Mouse (Mus musculus): Measurements from ENCODE around the gene Cmtm6. TPM values are rescaled to one million over a fixed set of nuclear protein-coding genes. Genes with fewer than 3 reads are reported as not detected.

Cmtm6 gene
- polyA plus RNA-seq, 1 experiment from 2014 or later: 45.2 TPM

DNA sequence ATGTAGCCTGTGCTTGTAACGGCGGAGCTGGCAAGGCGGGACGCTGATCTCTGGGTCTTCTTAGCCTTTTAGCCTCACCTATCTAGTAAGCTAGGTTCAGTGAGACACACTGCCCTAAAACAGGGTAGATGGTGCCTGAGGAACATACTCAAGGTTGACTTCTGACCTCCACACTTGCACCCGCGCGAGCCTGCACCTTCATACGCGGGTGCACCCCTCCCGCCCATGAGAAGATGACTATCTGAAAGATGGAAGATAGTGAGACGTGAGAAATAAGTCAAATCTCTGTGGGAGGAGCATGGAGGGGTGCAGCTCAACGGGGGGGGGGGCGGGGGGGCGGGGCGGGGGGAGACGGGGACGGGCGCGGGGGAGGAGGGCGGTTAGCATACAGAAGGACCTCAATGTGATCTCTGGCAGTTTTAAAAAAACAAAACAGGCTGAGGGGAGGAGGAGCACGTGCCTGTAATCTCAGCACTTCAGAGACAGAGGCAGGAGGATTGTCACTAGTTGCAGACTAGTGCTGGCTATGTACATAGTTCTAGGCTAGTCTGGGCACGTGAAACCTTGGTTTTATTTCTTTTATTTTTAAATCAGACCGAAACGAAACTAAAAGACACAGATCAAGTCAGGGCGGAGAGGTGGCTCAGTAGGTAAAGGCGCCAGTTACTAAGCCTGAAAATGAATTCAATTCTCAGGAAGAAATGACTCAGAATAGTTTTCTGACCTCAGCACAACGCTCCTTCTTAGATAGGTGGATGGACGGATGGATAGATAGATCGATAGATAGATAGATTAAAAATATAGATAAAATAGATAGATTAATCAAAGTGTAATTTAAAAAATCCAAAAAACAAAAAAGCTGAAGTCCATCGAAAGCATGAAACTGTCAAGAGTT, 758 bp upstream of the Cmtm6 start:
- WGBS: 24% methylated on average over 30 of the region's 30 CpGs
- Histone ChIP-seq H3K9me3 (ENCODE audit: control insufficient read depth, low read length) (no peaks in the 10 kb centered on the region), H3K4me2 (ENCODE audit: low read length) (peak overlapping the region; percentile 80), H3K27ac (replicated peaks in 1 of 2; ENCODE audit: control insufficient read depth in 1 of 2, insufficient read depth in 1 of 2, low read depth in 2 of 2, low read length in 2 of 2) (no peak overlapping the region), H3K36me3 (ENCODE audit: control insufficient read depth, insufficient read depth, low read length) (peaks cover 5% of the 10 kb centered on the region), H3K4me3 (ENCODE audit: control insufficient read depth in 1 of 2, insufficient read depth in 1 of 2, low read depth in 1 of 2, low read length in 2 of 2) (peak overlapping the region; percentile 79 to 89; a peak in 3 of 4 replicates), H3K9ac (ENCODE audit: low read length) (0 out of 2 replicates have a peak overlapping the region, but pooled peaks have one; percentile 54), H3K4me1 (ENCODE audit: control insufficient read depth in 2 of 2, insufficient read depth in 2 of 2, low read length in 2 of 2) (peaks cover 13 to 33% of the 10 kb centered on the region in 2 experiments), H3K27me3 (ENCODE audit: control insufficient read depth, insufficient read depth, low read length) (no peaks in the 10 kb centered on the region)
- ATAC-seq (ENCODE audit: insufficient number of reproducible peaks, insufficient read depth, low FRiP score, low read depth): no peak

DNA sequence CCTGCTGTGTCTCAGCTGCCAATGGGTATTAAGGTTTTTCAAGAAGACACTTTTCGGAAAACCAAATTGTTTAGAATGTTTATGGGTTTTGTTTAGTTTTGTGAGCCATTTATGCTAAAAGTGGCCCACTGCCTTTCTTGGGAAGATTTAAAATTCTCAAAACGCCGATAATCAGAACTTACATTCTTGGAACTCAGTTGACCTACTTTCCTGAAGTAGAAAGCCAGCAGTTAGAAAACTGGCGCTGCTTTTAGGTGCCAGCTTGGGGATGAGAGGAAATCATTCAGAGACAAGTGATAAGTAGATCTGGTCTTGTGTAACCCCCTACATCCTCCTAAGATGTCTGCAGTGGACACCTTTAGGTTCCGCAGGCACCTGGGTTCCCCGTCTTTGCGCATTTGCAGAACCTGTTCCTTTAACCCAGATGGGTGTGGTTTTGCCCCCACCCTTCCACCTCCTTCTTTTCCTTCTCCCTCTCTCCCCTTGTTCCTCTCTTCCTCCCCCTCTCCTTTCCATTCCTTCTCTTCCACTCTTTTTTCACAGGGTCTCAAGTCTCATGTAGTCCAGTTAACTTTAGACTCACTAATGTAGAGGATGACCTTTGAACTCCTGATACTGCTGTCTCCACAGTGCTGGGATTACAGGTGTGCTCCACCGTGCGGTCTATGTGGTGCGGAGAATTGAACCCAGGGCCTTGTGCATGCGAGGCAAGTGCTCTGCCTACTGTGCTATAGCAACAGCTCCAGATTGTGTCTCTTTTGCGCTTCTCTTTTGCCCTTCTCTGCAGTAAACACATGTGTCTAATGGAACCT, 1.2 kb downstream of the Cmtm6 start:
- H3K4me2 ChIP-seq (ENCODE audit: low read length): peak overlapping the region; percentile 80
- ATAC-seq (ENCODE audit: insufficient number of reproducible peaks, insufficient read depth, low FRiP score, low read depth): no peak
- H3K9me3 ChIP-seq (ENCODE audit: control insufficient read depth, low read length): no peaks in the 10 kb centered on the region
- H3K27ac ChIP-seq (replicated peaks in 1 of 2; ENCODE audit: control insufficient read depth in 1 of 2, insufficient read depth in 1 of 2, low read depth in 2 of 2, low read length in 2 of 2): peak overlapping the region in 1 of 2 experiments; percentile 91; a peak in 1 of 4 replicates
- H3K4me1 ChIP-seq (ENCODE audit: control insufficient read depth in 2 of 2, insufficient read depth in 2 of 2, low read length in 2 of 2): peaks cover 21 to 43% of the 10 kb centered on the region in 2 experiments
- peak overlapping the region; percentile 79 to 89 for H3K4me3 ChIP-seq (ENCODE audit: control insufficient read depth in 1 of 2, insufficient read depth in 1 of 2, low read depth in 1 of 2, low read length in 2 of 2)
- peak overlapping the region; percentile 93 for H3K9ac ChIP-seq (ENCODE audit: low read length)
- H3K27me3 ChIP-seq (ENCODE audit: control insufficient read depth, insufficient read depth, low read length): no peaks in the 10 kb centered on the region
- H3K36me3 ChIP-seq (ENCODE audit: control insufficient read depth, insufficient read depth, low read length): no peaks in the 10 kb centered on the region
- WGBS: 59% methylated on average over 12 of the region's 12 CpGs

DNA sequence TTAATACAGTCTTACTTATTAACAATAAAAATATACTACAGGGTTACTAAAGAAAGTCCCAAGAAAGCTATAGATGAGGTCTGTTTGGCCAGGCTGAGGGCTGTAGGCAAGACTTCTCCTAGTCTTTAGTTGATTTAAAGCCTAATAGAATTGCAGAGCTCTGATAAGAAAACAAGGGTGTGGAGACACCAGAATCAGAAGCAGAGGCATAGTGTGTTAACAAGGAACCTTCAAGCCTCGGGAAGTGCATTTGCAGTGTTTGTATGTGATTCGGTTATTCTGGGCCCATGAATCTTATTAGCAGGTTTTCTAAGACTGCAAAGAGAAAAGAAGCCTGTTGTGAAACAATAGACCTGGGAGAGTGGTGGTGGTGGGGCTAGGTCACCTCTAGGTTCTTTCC, 2.3 kb downstream of the Cmtm6 start:
- Histone ChIP-seq H3K4me2 (ENCODE audit: low read length) (peak overlapping the region; percentile 50), H3K4me3 (ENCODE audit: control insufficient read depth in 1 of 2, insufficient read depth in 1 of 2, low read depth in 1 of 2, low read length in 2 of 2) (no peak overlapping the region), H3K9ac (ENCODE audit: low read length) (peak overlapping the region; percentile 45; the same call in 1 of the 2 replicates), H3K9me3 (ENCODE audit: control insufficient read depth, low read length) (no peaks in the 10 kb centered on the region), H3K27me3 (ENCODE audit: control insufficient read depth, insufficient read depth, low read length) (no peaks in the 10 kb centered on the region), H3K27ac (replicated peaks in 1 of 2; ENCODE audit: control insufficient read depth in 1 of 2, insufficient read depth in 1 of 2, low read depth in 2 of 2, low read length in 2 of 2) (peak overlapping the region; percentile 29 to 74), H3K4me1 (ENCODE audit: control insufficient read depth in 2 of 2, insufficient read depth in 2 of 2, low read length in 2 of 2) (peaks cover 24 to 47% of the 10 kb centered on the region in 2 experiments), H3K36me3 (ENCODE audit: control insufficient read depth, insufficient read depth, low read length) (0 out of 2 replicates have a peak, but pooled peaks cover 4% of the 10 kb centered on the region)
- no peak for ATAC-seq (ENCODE audit: insufficient number of reproducible peaks, insufficient read depth, low FRiP score, low read depth)
- WGBS: 57% methylated on average over 2 of the region's 2 CpGs

DNA sequence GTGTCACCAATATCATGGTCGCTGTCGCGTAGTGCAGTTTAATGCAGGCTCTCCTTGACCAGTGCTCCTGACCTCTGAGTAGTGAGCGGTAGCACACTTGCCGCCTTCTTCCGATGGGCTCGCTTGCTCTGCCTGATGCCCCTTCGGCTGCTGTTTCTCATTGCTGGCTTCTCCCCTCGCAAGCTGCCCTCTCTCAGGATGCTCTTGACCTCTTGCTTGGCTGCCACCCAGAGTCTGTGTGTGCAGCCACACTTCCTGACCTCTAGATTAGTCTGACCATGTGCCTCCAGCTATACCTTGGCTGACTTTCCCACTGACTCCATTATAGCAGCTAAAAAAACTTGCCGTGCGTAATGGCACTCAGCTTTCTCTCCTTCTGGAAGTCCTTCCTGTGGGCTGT, 5.5 kb downstream of the Cmtm6 start:
- Histone ChIP-seq H3K4me1 (ENCODE audit: control insufficient read depth in 2 of 2, insufficient read depth in 2 of 2, low read length in 2 of 2) (peaks cover 24 to 45% of the 10 kb centered on the region in 2 experiments), H3K4me2 (ENCODE audit: low read length) (peak overlapping the region; percentile 41), H3K9ac (ENCODE audit: low read length) (peak overlapping the region; percentile 5; the same call in 1 of the 2 replicates), H3K36me3 (ENCODE audit: control insufficient read depth, insufficient read depth, low read length) (peaks cover 26% of the 10 kb centered on the region), H3K4me3 (ENCODE audit: control insufficient read depth in 1 of 2, insufficient read depth in 1 of 2, low read depth in 1 of 2, low read length in 2 of 2) (0 out of 4 replicates have a peak overlapping the region, but pooled peaks of 1 of the 2 experiments have one; percentile 0), H3K9me3 (ENCODE audit: control insufficient read depth, low read length) (no peaks in the 10 kb centered on the region), H3K27ac (replicated peaks in 1 of 2; ENCODE audit: control insufficient read depth in 1 of 2, insufficient read depth in 1 of 2, low read depth in 2 of 2, low read length in 2 of 2) (peak overlapping the region; percentile 71 to 79), H3K27me3 (ENCODE audit: control insufficient read depth, insufficient read depth, low read length) (no peaks in the 10 kb centered on the region)
- ATAC-seq (ENCODE audit: insufficient number of reproducible peaks, insufficient read depth, low FRiP score, low read depth): peak; percentile 86
- WGBS: 25% methylated on average over 11 of the region's 11 CpGs

DNA sequence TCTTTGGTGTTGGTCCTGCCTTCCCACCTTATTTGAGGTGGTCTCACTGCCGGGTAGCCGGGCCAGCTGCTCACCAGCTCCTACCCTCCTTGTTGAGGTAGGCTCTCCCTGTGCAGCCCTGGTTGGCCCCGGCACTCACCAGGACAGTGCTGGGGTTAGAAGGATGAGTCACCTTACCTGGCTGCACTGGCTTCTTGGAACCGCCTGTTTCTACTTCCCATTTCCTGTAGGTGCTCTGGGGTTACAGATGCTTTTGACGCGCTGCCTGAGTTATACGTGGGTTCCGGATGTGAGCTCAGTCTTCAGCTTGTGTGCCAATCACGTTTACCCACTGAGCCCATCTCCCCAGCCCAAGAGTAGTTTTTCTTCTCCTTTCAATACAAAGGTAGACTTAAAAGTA, 9.4 kb downstream of the Cmtm6 start:
- Histone ChIP-seq H3K27me3 (ENCODE audit: control insufficient read depth, insufficient read depth, low read length) (no peaks in the 10 kb centered on the region), H3K36me3 (ENCODE audit: control insufficient read depth, insufficient read depth, low read length) (peaks cover 39% of the 10 kb centered on the region)

DNA sequence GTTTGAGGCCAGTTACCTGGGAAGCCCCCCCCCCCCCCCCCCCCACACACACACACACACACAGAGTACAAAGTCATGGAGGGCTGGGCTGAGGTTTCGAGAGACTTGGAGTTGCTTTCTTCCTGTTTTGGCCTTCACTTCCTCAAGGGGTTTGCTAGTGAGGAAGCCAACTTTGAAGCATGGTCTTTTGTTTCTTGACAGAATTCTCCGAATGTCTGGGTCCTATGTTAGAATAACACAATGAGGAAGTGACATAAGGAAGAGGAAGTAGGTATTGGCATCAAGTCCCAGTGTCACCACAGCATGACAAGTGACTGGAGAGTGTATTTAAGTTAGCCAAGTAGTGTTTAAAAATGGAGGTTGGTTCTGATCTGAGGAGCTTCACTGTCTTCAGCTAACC, 11.8 kb downstream of the Cmtm6 start:
- ATAC-seq (ENCODE audit: insufficient number of reproducible peaks, insufficient read depth, low FRiP score, low read depth): no peak
- Histone ChIP-seq H3K4me3 (ENCODE audit: control insufficient read depth in 1 of 2, insufficient read depth in 1 of 2, low read depth in 1 of 2, low read length in 2 of 2) (no peak overlapping the region), H3K9ac (ENCODE audit: low read length) (no peak overlapping the region), H3K36me3 (ENCODE audit: control insufficient read depth, insufficient read depth, low read length) (peaks cover 56% of the 10 kb centered on the region), H3K4me1 (ENCODE audit: control insufficient read depth in 2 of 2, insufficient read depth in 2 of 2, low read length in 2 of 2) (peaks cover 8 to 18% of the 10 kb centered on the region in 2 experiments), H3K9me3 (ENCODE audit: control insufficient read depth, low read length) (no peaks in the 10 kb centered on the region), H3K27me3 (ENCODE audit: control insufficient read depth, insufficient read depth, low read length) (no peaks in the 10 kb centered on the region), H3K4me2 (ENCODE audit: low read length) (no peak overlapping the region), H3K27ac (replicated peaks in 1 of 2; ENCODE audit: control insufficient read depth in 1 of 2, insufficient read depth in 1 of 2, low read depth in 2 of 2, low read length in 2 of 2) (peak overlapping the region in 1 of 2 experiments; percentile 44; a peak in 1 of 4 replicates)
- 55% methylated on average over 2 of the region's 2 CpGs for WGBS

More for the DNA sequence above, 9.4 kb downstream of the Cmtm6 start:
- ATAC-seq (ENCODE audit: insufficient number of reproducible peaks, insufficient read depth, low FRiP score, low read depth): no peak
- Histone ChIP-seq H3K4me1 (ENCODE audit: control insufficient read depth in 2 of 2, insufficient read depth in 2 of 2, low read length in 2 of 2) (peaks cover 15 to 27% of the 10 kb centered on the region in 2 experiments), H3K9me3 (ENCODE audit: control insufficient read depth, low read length) (no peaks in the 10 kb centered on the region), H3K4me3 (ENCODE audit: control insufficient read depth in 1 of 2, insufficient read depth in 1 of 2, low read depth in 1 of 2, low read length in 2 of 2) (no peak overlapping the region), H3K4me2 (ENCODE audit: low read length) (no peak overlapping the region), H3K27ac (replicated peaks in 1 of 2; ENCODE audit: control insufficient read depth in 1 of 2, insufficient read depth in 1 of 2, low read depth in 2 of 2, low read length in 2 of 2) (no peak overlapping the region), H3K9ac (ENCODE audit: low read length) (no peak overlapping the region)
- 81% methylated on average over 9 of the region's 9 CpGs for WGBS

DNA sequence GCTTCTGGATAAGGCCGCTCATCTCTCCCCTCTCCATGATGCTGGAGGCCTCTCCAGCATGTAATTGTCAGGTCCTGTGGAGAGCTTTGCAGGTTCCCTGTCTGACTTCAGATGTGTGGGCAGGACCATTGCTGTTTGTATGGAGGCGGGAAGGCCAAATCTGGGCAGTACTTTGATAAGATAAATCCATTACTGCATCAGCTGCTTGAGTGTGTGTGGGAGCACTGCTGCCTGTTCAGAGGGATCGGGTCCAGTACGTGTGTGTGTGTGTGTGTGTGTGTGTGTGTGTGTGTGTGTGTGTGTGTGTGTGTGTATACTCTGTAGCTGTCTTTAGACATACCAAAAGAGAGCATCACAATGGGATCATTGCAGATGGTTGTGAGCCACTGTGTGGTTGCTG, 14.2 kb downstream of the Cmtm6 start:
- Histone ChIP-seq H3K4me1 (ENCODE audit: control insufficient read depth in 2 of 2, insufficient read depth in 2 of 2, low read length in 2 of 2) (peaks cover 8 to 18% of the 10 kb centered on the region in 2 experiments), H3K36me3 (ENCODE audit: control insufficient read depth, insufficient read depth, low read length) (peaks cover 59% of the 10 kb centered on the region), H3K9ac (ENCODE audit: low read length) (no peak overlapping the region), H3K4me2 (ENCODE audit: low read length) (no peak overlapping the region), H3K27me3 (ENCODE audit: control insufficient read depth, insufficient read depth, low read length) (no peaks in the 10 kb centered on the region), H3K4me3 (ENCODE audit: control insufficient read depth in 1 of 2, insufficient read depth in 1 of 2, low read depth in 1 of 2, low read length in 2 of 2) (no peak overlapping the region), H3K9me3 (ENCODE audit: control insufficient read depth, low read length) (no peaks in the 10 kb centered on the region), H3K27ac (replicated peaks in 1 of 2; ENCODE audit: control insufficient read depth in 1 of 2, insufficient read depth in 1 of 2, low read depth in 2 of 2, low read length in 2 of 2) (no peak overlapping the region)
- no peak for ATAC-seq (ENCODE audit: insufficient number of reproducible peaks, insufficient read depth, low FRiP score, low read depth)
- 34% methylated on average over 4 of the region's 4 CpGs for WGBS
